In genomic region chr11:58238840-58239791, GRCm38 (mm10) we compare ENCODE assay signal across 9 mouse cellular contexts. TPM values are rescaled to one million over a fixed set of nuclear protein-coding genes. Genes with fewer than 3 reads are reported as not detected.
DNase-seq lines count a peak whose midpoint lies in the region; ATAC-seq lines count a peak whose summit lies in the region.
"Had no signal": no experiment of that assay in that cellular context is flagged by ENCODE, and none has a peak within 500 bp of the region (broad histone marks: within the 10 kb centered on the region; RNA-seq: fewer than 3 reads in every experiment).

No protein-coding gene starts in this region.

- peak overlapping the region; percentile 65 for H3K4me2 ChIP-seq in embryonic facial prominence, embryonic 11.5 days (ENCODE audit: low read depth, low read length)
- H3K4me2 ChIP-seq in heart, embryonic 15.5 days, result peak overlapping the region; percentile 72

- H3K36me3 ChIP-seq in embryonic facial prominence, embryonic 11.5 days (replicated peaks; ENCODE audit: control insufficient read depth, insufficient read depth, low read depth, low read length), result no peaks in the 10 kb centered on the region
- no peaks in the 10 kb centered on the region for H3K36me3 ChIP-seq in heart, embryonic 15.5 days

- peak; percentile 60 for DNase-seq in ovary, adult 18-20 months (ENCODE audit: low spot score)
- no peak for DNase-seq in ovary, postnatal 10 days (ENCODE audit: low spot score)
- DNase-seq in embryonic facial prominence, embryonic 11.5 days (ENCODE audit: low spot score), result peak; percentile 80
- peak; percentile 76 for DNase-seq in kidney, postnatal 10 days
- peak; percentile 73 to 75 for DNase-seq in lung, postnatal 4 days
- DNase-seq in spleen, postnatal 4 days (ENCODE audit: low spot score in 2 of 2), result peak; percentile 54 to 70
- no peak for DNase-seq in layer of hippocampus, adult 9-11 months

- 1% methylated on average over 37 of the region's 37 CpGs for WGBS in embryonic facial prominence, embryonic 11.5 days
- WGBS in heart, embryonic 15.5 days, result 3% methylated on average over 37 of the region's 37 CpGs

- no peaks in the 10 kb centered on the region for H3K27me3 ChIP-seq in embryonic facial prominence, embryonic 11.5 days (ENCODE audit: control insufficient read depth, insufficient read depth, low read length)
- H3K27me3 ChIP-seq in heart, embryonic 15.5 days, result no peaks in the 10 kb centered on the region

- ATAC-seq in embryonic facial prominence, embryonic 11.5 days (replicated peaks; ENCODE audit: insufficient number of reproducible peaks, low FRiP score, low TSS enrichment, low read depth), result peak; percentile 91
- peak; percentile 86 for ATAC-seq in heart, embryonic 15.5 days (replicated peaks; ENCODE audit: insufficient number of reproducible peaks, insufficient read depth, low FRiP score, low read depth)
- ATAC-seq: Patski had no signal

- no peaks in the 10 kb centered on the region for H3K9me3 ChIP-seq in embryonic facial prominence, embryonic 11.5 days (replicated peaks; ENCODE audit: control insufficient read depth, low read length)
- no peaks in the 10 kb centered on the region for H3K9me3 ChIP-seq in heart, embryonic 15.5 days (replicated peaks)

- peak overlapping the region; percentile 40 for H3K4me3 ChIP-seq in embryonic facial prominence, embryonic 11.5 days (ENCODE audit: low read depth, low read length)
- peak overlapping the region; percentile 42 for H3K4me3 ChIP-seq in heart, embryonic 15.5 days

- H3K9ac ChIP-seq in embryonic facial prominence, embryonic 11.5 days (replicated peaks; ENCODE audit: low read length), result peak overlapping the region; percentile 37
- H3K9ac ChIP-seq in heart, embryonic 15.5 days, result peak overlapping the region; percentile 1; the same call in 1 of the 2 replicates

- no peaks in the 10 kb centered on the region for H3K4me1 ChIP-seq in embryonic facial prominence, embryonic 11.5 days (ENCODE audit: control insufficient read depth, insufficient read depth, low read length)
- peaks cover 8% of the 10 kb centered on the region for H3K4me1 ChIP-seq in heart, embryonic 15.5 days (replicated peaks)

- no peak overlapping the region for H3K27ac ChIP-seq in embryonic facial prominence, embryonic 11.5 days (replicated peaks; ENCODE audit: low read depth, low read length)
- H3K27ac ChIP-seq in heart, embryonic 15.5 days, result no peak overlapping the region

RNA-seq across cellular contexts. Expression of gene 4930438A08Rik, which starts 35.5 kb away (rescaled TPM):
- polyA plus RNA-seq in embryonic facial prominence, embryonic 11.5 days (2014; fragmentation: Nextera tagmentation; extraction: Ambion mirVana), result 0.20 TPM in 1 of 2 replicates, not detected in the other
- not detected in 2 replicates for polyA plus RNA-seq in heart, embryonic 15.5 days (2015; fragmentation: Nextera tagmentation; extraction: Ambion mirVana)
- polyA plus RNA-seq: Patski had no signal

RNA-seq across cellular contexts. Expression of gene Irgm2, which starts 39.7 kb away (rescaled TPM):
- 0.52 and 1.5 TPM in 2 replicates for polyA plus RNA-seq in embryonic facial prominence, embryonic 11.5 days (2014; fragmentation: Nextera tagmentation; extraction: Ambion mirVana)
- polyA plus RNA-seq in heart, embryonic 15.5 days (2015; fragmentation: Nextera tagmentation; extraction: Ambion mirVana), result 4.2 and 5.7 TPM in 2 replicates

RNA-seq across cellular contexts. Expression of gene Igtp, which starts 39.8 kb away (rescaled TPM):
- 2.3 and 2.5 TPM in 2 replicates for polyA plus RNA-seq in embryonic facial prominence, embryonic 11.5 days (2014; fragmentation: Nextera tagmentation; extraction: Ambion mirVana)
- 6.4 and 10.1 TPM in 2 replicates for polyA plus RNA-seq in heart, embryonic 15.5 days (2015; fragmentation: Nextera tagmentation; extraction: Ambion mirVana)

Comparison
In these comparisons a context has a peak if more than half of its experiments do, and no peak if none do; other contexts are left out.
1. DNase-seq: peak in ovary, adult 18-20 months (single experiment), embryonic facial prominence, embryonic 11.5 days (single experiment), kidney, postnatal 10 days (single experiment), lung, postnatal 4 days (2 of 2) and spleen, postnatal 4 days (2 of 2); none in ovary, postnatal 10 days (single experiment) and layer of hippocampus, adult 9-11 months (single experiment).